Mouse (Mus musculus) adrenal gland, postnatal 25 days (tissue): ENCODE measurements at regions not wholly inside any gene's neighbourhood (a gene's known extent, or its start where the extent isn't known, plus 50 kb on each side); places are given as distances from the start of the nearest gene placed in this dataset.

Experiments used
- DNase-seq: peaks from one replicate; pipeline ENCODE4 v3.0.0; 2021; ENCODE audit warnings: mixed read lengths

DNA sequence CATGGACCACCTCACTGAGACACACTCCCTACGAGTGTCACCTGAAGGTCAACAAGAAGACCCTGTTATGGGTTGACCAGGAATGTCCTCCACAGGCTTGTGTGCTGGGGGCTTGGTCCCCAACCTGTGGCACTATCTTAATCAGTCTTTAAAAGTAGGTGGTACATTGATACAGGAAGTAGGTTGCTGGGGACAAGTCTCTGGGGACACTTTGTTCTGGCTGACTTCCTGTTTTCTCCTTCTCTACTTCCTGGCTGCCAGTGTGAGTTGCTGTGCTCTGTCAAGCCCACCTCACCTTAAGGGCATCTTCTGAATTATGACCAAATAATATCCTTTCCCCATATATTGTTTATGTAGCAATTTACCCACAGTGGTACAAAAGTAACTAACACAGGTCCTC lies 96.1 kb downstream of the Cct6b start:
- DNase-seq, result no peak

DNA sequence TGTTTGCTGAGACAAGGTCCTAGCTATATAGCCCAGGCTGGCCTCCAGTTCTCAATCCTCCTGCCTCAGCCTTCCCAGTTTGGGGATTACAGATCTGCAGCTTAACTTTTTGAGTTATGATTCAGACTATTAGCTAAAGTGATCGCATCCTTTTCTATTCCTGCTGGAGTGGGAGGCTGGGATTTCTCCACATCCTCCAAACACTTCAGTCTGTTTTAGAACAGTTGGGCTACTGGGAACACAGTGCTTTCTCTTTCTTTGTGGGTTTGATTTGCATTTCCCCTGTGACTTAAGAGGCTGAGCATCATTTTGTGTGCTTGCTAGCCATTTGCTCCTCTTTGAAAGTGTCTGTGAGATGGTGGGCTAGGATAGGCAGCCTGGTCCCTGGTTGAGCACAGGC lies 100.0 kb downstream of the Cct6b start:
- DNase-seq, result no peak

DNA sequence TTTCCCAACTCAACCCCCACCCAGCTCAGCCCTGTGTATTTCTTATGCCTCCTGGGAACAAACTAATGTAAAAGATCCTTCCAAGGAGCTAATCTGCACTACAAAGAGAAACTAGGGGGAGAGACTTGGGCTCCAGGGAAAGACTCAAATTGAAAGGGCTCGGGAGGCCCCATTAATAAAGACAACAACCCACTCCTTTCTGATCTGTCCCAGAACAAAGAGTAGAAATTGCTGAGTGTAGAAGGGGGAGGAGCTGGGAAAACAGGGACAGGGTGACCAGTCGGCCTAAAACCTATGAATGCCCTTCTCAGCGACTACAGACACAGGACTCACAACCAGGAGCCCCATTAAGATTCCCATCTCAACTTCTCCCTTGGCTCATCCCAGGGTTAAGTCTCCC lies 102.0 kb downstream of the Cct6b start:
- DNase-seq, result no peak

DNA sequence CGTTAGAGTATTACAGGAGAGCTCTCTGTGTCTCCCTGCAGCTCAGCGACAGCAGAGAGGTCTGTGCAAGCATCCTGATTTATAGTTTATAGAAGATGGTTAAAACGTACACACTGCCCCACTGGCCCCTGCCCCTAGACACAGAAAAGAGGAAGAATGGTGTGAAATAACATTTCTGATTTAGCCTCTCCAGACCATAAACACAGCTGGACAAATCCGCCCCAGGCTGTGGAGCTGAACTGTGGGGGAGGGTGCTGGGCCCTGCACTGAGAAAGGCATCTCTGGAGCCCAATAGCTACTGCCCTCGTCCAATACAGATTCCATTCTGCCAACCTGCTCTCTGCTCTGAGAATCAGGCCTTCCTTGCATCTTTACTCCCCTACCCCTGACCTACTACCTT lies 112.4 kb downstream of the Cct6b start:
- DNase-seq, result no peak

DNA sequence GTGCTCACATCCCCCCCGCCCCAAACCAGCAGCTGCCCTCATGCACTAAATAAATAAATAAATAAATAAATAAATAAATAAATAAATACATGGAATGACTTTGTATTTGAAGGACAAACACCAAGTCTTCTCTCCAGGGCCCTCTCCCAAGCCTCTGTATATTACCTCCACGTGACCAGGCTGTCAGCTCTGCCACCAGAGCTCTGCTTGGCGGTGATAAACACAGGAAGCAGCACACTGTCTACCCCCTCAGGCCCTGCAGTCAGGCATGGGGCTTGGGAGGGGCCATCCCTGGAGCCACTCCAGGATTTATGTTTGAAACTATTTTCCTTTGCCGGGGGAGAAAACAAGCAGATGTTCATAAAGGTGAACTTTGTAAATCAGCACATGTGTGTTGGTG lies 125.6 kb downstream of the Cct6b start:
- no peak for DNase-seq

DNA sequence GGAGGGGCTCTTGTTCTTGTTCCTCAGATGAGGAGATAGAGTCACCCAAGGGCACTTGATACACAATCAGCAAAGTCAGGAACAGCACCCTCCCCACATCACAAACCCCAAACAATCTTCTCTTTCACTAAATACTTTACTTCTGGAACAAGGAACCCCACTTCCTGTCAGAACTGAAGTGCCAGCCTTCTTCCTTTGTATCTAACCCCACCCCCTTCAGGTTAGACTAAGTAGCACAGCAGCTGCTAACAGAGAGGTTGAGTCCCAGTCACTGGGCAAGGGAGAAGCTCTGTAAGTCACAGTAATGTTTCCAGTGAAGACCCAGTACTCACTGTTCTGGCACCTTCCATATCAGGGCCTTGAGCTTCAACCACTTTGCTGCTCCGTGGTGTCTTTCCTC lies 131.9 kb downstream of the Cct6b start:
- no peak for DNase-seq

DNA sequence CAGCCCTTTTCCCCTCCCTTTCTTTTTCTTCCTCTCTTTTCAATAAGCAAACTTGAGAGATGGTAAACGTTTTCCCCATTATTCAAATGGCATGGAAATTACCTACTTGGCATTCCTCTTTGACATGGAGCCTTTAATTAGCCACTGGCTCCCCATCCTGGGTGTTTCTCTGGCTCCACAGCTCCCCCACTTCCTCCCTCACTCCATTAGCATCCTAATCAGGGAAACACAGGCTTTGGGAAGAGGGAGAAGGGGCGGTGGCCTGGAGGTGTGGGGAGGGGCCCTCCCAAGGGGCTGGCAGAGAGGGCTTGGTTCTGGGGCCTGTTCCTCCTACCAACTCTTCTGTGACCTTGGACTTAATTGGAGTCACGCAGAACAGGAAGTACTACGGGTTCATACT lies 132.7 kb downstream of the Cct6b start:
- no peak for DNase-seq

DNA sequence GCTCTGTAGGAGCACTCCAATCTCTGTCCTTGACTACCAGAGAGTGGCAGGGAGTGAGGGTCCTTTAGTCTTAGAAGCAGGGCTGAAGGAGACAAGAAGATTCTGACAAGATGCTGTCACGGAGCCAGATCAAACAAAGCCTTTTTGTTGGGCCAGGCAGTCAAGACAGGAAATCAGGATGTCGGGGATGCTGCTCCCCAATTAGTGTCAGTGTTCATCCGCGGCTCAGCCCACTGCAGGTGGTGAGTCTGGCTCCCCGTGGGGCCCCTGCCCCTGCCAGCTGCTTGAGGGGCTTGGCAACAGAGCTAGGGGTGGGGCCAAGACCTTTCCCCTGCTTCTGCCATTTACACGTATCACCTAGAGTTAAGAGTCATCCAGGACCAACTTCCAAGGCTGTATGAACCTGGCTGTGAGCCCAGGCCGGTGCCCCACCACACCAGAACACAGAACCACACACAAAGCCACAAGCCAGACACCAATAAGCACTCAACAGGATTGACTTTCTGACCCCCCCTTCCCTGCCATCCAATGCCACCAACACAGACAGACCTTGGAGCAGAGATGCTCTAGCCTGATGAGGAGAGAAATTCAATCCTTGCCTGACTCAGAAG lies 137.5 kb downstream of the Cct6b start:
- no peak for DNase-seq

DNA sequence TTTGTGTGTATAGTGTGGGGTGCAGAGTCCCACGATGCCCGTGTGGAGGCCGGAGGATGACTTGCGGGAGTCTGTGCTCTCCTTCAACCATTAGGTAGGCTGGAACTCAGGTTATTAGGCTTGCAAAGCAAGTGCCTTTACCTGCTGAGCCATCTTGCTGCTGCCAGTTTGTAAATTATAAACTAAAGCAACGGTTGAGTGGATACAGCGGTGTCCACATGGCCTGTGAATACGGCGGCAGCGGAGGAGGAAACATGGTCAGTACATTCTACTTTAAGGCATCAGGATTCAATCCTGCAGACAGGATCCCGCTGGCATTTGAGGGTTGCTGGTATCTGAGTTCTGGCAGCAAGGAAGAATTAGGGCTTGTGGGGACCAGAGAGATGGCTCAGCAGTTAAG lies 143.1 kb downstream of the Cct6b start:
- no peak for DNase-seq

DNA sequence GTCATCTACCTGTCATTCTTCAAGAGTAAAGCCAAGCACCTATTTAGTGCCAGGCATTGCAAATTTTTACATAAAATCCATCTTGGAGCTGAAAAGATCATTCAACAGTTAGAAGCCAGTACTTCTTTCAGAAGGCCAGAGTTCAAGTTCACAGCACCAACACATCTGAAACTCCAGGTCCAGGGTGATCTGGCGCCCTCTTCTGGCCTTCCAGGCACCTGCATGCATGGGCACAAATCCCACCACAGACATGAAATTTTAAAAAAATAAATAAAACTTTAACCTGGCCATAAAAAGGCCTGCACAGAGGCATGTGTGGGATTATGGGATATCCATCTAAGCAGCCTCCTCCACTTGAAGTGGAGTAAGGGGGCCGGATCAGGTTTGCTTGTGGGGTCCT lies 144.7 kb downstream of the Cct6b start:
- DNase-seq, result no peak

DNA sequence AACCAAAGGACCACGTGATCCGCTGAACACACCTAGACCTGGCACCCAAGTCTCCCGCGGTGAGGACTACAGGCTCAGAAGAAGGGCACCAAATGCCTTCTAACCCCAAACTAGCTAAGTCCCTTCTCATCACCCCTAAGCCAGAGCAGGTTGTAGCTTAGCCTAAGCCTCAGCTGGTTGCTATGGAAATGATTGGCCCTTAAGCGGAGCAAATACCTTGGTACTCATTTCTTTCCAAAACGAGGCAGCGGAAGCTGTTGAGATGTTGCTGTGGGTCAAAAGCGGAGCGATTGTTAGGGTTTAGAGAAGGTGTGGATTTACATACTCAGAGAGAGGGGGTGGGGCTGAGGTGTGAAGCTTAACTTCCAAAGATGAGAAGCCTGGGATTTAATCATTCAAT lies 145.7 kb downstream of the Cct6b start:
- DNase-seq, result no peak

DNA sequence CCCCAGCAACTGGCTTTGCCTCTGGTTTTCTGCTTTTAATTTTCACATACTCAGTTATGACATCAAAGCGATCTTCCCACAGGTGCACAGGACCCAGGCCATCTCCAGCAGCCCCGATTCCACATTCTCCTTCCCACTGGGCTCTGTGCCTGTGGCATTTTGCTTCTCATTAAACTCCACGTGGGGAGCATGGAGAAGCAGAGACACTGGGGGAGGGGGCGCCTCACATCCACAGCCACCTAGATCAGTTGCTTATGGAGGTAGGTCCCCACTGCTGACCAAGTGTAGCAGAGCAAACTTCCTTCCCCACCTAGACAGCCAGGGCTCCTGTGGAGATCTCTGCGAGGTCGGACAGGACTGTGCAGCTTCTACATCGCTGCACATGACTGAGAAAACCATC lies 147.3 kb downstream of the Cct6b start:
- no peak for DNase-seq

DNA sequence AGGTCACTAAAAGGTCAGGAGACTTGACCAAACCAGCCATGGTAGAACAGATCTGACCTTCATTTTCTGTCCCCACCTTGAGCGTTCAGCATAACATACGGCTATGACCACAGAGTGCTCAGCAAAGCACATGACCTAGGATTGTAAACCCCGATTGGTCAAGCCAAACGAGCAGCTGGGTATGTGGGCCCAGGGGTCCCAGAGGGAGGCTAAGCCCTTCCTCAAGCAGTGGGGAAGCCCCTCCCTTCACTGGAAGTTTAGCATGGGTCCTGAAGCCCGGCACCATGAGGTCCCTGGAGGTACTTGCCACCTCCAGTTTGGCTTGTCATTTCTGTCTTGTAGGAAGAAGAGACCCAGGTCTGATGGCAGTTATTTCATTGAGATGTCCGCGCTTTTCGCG lies 149.8 kb downstream of the Cct6b start:
- DNase-seq, result no peak

DNA sequence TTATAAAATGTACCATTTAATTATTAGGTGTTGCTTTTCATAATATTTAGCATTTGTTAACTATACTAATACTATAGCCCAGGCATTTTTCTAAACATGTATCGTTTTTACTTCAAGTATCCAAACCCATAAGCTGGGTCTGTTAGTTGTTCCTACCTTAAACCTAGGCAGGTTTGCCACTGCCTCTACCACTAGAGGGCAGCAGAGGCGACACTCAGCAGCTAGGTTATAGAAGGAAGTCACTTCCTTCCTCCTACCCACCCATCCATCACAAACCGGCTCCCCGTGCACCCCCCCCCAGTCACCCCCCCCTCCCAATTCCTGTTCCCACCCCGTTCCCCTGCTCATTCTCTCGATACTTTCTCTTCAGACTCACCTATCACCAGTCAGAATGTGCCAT lies 150.6 kb downstream of the Cct6b start:
- DNase-seq, result peak; percentile 66

DNA sequence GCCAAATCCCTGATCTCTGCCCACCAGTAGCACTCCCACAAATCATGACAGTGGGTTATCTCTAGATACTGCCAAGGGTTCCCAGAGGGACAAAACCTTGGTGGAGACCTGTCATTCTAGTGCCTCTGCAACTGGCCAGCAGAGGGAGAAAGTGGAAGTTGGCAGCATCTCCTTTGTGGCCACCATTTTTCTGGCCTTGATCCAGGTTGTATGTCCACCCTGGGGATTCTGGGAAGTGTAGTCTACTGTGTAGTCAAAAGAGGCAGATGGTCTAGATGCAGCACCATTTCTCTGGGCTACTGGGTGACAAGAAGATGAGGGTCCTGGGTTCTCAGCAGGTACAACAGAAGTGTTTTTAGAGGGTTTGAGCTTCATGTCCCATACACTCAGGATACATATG lies 152.1 kb downstream of the Cct6b start:
- peak; percentile 16 for DNase-seq

DNA sequence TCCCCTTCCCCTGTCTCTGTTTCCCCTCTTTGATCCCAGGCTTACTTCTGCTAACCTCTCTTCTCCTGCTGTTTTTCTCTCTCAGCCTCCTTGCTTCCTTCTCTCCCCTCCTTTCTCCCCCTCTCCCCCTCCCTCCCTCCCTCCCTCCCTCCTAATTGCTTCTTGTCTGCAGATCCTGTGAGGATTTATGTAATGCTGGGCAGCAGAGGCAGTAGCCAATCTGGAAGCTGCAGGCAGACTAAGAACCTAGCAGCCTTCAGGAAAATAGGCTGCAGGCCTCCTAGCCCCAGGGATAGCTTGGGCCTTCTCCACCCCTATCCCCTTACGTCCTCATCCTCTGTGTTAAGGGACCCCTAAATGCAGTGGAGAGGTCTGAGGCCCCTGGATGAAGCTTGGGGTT lies 155.2 kb downstream of the Cct6b start:
- no peak for DNase-seq

DNA sequence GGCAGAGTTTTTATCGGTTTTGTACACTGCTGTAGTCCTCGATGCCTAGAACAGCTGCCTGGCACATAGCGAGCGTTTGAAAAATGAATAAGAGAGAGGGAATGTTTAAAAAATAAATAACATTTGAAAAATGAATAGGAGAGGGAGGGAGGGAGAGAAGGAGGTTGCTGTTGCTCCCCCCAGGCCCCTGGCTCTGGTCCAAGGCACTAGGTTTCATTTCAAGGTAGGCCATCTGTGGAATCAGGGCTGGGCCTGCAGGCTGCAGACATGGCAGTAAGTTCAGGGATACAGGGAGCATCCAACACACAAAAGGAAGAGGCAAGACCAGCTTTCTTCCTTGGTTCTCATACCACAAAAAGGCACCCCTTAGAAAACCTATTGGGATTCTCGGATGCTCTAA lies 156.5 kb downstream of the Cct6b start:
- no peak for DNase-seq

DNA sequence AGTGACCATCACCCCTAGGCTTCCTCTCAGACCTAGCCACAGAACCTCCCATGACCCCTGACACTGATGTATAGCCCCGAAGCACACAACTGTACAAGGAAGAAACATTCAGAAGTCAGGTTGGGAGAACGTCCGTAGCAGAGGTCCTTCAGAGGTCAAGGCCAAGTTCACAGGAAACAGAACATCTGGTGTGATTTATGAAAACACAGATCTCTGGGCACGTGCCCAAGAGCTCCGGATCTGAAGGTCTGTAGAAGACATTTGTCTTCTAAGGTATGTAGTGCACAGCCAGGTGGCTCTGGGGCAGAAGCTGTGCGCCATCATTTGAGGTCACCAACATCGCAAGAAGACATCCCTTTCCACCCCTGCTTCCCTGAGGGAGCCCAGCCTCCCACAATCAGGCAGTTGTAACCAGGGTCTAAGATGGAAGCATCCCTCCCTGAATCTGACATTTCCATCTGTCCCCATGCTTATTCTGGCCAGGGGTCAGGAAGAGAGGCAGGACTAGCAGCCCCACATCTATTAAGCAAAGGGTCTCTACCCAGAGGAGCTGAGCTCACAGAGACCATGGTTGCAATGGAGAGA lies 159.8 kb downstream of the Cct6b start:
- peak; percentile 9 for DNase-seq

DNA sequence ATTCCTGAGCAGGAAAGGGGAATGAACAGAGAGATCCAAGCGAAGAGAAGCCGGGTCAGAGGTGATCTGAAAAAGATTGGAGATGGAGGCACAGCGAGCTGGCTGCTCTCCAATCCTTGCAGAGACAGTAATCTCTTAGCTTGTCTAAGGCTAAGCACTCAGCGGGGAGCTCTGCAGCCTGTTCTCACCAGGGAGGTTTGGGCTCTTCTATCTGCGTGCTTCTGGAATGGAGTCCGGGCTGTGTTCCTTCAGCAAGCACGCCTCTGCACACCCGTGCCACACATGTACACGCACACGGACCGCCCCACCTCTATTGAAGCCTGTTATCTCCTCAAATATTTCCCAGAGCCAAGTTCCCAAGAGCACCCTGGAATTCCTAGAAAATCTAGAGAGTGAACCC lies 161.3 kb downstream of the Cct6b start:
- peak; percentile 7 for DNase-seq

DNA sequence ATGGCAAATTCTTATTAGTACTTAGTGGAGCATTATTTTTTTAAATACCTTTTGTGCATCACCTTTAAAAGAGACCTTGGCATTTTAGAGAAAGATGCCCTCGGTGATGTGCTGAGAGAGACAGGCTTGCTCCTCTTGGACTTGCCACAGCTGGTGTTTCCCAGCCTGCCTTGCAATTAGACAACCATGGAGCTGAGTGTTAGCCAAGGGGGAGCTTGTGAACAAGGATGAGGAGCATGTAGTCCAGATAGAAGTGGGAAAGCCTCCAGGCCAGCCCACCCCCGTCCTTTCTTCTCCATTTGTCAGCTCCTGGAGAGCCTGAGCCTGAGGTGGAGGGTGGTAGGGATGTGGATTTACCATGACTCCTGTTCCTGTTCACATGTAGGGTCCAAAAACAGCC lies 161.9 kb downstream of the Cct6b start:
- no peak for DNase-seq

DNA sequence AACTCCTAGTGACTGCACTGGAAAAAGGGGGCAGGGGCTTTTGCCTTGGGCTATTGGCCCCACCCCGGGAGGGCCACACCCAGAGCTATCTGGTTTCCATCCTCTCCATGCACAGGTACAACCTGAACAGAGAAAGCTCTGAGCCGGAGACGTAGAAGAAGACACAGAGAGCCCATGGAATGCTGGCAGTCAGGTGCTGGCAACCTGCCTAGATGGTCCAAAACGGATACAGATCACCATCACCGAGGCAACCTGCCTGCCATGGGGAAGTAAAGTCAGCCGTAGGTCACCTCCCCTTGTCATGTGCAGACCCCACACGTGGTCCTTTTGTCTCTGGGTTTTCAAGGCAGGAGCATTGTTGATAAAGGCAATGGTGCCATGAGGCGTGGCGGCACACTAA lies 164.0 kb downstream of the Cct6b start:
- no peak for DNase-seq

DNA sequence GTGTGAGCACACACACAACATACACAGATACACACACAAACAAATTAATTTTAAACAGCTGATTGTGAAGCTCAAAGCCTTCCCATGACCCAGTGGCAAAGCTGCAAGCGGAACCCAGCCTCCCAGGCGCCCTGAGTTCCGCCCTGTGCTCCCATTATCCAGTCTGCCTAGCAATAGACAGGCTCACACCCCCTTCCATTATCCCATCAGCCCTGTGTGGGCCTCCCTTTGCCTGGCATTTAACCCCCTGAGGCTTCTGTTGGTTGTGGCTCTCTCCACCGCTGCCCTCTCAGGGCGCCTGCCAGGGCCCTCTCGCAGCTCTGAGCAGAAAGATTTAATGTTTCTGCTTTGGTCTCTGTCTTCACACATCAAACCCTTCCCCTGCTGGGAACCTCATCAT lies 166.4 kb downstream of the Cct6b start:
- no peak for DNase-seq

DNA sequence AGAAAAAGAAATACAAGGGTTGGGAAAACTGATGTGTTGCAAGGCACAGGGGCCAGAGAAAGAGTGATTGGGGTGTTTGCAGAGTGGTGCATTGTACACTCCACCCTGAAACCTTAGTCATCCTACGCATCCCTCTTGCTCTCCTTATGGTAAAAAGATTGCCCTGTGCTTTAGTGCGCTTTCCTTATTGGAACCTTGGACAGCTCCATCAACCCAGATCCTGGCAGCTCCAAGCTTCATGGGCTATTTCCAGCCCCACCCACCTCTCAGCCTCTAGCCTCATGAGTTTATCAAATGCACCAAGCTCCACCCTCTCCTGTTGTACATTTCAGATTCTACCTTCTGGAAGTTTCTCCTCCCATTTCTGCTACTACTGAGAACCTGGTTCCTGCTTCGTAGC lies 167.3 kb downstream of the Cct6b start:
- DNase-seq, result no peak

DNA sequence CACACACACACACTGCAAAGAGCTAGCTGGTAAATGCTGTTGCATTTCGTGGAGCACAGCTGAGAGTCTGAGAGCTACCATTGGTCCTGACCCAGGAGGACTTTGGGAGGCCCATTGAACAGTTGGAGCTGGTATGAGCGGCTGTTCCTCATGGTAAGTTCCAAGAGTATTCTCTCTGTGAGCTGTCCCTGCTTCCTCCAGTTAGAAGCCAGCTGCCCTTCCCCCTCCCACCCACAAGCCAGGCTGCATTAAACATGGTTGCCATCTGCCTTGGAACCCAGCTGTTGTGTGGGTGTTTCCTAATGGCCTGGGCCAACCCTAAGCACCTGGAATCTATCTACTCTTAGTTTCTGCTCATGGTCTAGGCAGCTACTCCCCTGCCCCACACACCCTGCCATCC lies 174.4 kb downstream of the Cct6b start:
- no peak for DNase-seq

DNA sequence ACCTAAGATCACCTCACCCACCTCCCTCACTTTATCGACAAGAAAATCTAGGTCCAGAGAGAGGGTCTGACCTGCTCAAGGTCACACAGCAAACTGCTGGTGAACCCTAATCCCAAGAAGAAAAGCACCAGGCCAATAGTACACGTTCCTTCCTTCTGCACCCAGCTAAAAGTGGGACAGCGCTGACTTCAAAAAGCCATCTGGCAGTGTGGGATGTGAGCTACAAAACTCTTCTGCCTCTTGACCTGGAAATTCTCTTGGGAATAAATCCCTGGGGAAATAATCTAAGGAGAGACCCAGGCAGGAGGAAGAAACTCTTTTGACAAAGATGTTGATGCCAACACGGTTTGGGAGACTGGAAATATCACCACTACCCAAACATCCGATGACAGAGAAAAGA lies 175.4 kb downstream of the Cct6b start:
- no peak for DNase-seq
